Mouse (Mus musculus) cerebellum, postnatal 25 days (tissue): ENCODE results near the gene Olfr1396.
"Not testable (repeated sequence)": the region's sequence is repeated elsewhere in the genome, so short reads cannot be mapped to it uniquely, and the experiment has no call there.

Source experiments
- DNase-seq, 2 experiments: peaks; one replicate each; pipeline ENCODE4 v3.0.0; 2021; ENCODE audit warnings: mixed read lengths in 2 of 2

Gene Olfr1396

GRCm38 (mm10) chr11:49089735-49090507 is 24.8 kb downstream of the Olfr1396 start:
- no peak for DNase-seq

GRCm38 (mm10) chr11:49088990-49089652 is 25.6 kb downstream of the Olfr1396 start:
- DNase-seq, result no peak

DNA sequence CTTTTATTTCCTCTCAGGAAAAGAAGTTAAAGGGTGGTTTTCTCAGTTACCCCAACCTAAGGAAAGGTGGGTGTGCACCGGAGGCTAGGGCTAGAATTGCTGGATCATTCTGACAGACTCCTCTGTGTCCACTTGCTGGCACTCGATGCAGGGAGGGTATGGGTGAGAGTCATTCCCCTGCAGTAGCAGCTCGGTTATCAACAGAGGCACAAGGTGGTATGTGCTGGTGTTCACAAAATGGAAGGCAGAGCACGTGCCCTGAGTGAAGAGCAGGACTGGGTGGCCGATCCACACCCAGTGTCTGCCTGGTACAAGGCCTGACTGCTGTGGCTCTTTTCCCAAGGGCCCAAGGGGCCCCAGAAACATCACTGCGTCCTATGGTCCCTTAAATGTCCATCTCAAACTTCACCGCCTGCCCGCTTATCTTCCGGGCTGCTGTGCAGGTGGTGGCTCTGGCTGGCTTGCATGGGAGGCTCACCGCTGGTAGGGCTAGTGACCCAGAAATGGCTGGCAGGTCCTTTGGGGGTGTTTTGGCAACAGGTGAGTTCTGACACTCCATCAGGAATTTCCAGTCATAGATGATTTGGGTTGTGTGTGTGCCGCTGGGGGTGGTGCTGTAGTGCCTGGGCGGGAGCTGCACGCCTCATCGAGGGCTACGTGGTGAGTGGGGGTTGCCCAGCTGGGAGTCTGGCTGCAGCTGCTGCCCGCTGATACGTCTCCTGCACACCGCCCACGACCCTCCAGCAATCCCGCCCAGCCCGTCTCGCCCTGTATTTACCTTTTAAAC is 26.7 kb downstream of the Olfr1396 start:
- DNase-seq, result no peak

DNA sequence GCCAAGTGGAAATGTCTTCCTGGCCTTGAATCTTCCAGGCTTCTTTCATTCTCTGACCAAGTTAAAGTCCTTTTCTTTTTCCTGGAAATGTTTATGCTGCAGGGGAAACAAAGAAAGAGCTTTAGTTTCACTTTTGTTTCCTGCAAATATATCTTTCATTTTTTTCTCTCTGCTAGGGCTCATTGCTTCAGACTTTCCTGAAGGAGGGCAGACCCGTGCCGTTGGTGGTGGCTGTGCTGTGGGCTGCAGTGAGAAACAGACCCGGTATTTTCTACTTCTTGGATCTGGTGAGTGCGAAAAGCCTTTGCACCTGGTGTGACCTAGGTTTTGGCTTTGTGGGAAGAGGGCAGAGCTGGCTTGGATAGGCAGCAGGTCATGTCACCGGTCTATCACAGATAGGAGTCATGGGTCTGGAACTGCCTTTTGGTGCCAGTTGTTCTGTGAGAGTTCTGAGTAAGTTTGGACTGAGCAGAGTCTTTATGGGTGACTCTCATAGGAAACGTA is 27.8 kb downstream of the Olfr1396 start:
- no peak for DNase-seq

DNA sequence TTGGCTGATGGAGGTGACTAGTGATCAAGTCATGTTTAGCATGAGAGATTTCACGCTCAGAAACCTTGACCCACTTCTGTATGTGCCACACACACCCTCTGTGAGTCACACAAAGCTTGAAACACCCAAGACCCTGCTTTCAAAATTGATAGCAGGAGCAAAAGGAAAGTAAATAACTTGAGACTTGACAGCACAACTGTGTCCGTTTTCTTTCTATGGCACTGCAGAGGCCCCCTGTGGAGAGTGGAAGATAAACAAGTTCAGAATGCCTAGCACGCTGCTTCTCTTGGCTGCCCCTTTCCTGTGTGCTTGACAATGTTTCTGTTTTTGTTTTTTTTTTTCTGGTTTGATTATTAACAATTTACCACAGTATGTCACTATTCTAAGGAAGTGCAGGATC is 29.8 kb downstream of the Olfr1396 start:
- DNase-seq, result no peak

DNA sequence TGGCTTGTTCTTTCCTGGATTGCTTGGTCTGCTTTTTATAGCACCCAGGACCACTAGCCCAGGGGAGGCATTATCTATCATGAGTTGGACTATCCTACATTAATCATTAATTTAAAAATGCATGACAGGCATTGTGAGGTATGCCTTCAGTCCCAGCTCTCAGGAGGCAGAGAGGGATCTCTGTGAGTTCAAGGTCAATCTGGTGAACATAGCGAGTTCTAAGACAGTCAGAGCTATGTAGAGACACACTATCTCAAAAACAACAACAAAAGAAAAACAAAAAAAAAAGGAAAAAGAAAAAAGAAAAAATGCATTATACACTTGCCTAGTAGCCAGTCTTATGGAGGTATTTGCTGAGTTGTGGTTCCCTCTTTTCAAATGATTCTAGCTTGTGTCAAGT is 30.3 kb downstream of the Olfr1396 start:
- no peak for DNase-seq

DNA sequence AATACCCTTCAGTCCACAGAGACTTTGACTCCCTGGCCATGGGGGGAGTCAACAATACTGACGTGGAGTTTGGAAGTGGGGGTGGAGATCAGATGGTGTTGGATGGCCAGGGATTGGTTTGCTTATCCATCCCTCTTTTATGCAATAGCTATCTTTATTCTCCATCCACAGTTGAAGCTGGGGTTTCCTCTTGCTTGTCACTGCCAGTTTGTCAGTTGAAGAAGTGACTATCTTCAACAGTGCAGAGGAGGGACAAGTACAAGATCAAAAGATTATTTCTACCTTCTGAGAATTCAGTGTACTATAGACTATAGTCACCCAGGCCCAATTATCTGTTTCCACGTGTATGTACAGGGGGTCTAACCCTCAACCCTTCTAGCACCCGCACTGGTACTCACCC is 30.9 kb downstream of the Olfr1396 start:
- DNase-seq, result no peak

DNA sequence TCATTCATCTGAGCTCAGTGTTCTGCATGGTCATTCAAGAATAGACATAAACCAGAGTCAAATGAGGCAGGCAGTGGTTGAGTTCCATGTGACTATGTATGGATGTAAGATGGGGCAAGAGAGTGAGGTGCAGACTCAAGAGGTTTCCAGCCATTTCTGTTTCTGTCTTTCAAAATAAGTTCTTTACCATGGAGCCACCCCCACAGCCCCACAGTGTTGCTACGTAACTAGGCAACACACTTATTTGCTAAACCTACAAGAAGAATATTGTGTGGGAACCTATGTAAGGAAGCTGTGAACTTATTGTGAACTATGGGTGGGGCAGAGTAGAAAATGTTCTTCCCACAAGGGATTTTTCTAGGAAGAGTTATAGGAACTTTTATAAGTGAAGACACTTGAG is 31.5 kb downstream of the Olfr1396 start:
- DNase-seq, result no peak

DNA sequence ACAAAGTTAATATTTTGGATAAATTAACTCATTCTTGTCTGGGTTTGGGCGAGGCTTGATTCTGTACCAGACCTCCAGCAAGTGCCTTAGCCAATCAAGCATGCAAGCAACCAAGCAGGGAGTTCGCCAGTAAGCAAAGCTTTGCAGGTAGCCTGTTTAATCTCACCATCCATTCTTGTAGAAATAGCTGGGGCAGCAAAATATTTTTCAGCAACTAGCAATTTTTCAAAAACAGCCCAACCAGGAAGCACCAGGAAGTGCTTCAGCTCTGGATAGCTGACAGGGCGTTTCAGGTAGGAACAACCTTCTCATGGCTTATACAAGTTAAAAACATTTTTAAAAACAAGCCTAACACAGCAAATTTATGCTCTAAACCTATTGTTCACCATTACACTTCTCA is 32.8 kb downstream of the Olfr1396 start:
- no peak for DNase-seq

- no peak for DNase-seq
These were observed 33.3 kb downstream of the Olfr1396 start for GRCm38 (mm10) chr11:49081356-49081755.

GRCm38 (mm10) chr11:49080636-49081035 is 34.0 kb downstream of the Olfr1396 start:
- DNase-seq, result no peak

DNA sequence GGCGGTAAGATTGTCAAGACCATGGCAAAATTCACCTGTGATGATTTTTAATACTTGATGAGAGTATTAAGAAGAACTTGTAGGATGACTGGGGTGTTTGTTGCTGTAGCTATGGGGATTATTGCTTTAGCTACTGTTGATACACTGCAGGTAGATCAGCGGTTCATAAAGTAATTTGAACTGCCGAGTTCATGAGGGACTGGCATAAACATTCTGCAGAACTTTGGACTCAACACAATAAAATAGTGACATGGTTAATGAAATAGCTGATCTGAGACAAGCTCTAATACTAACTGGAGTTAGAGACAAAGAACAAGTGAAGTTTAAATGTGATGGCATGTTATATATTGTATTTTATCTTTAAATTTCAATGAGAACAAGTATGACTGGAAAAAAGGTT is 36.0 kb downstream of the Olfr1396 start:
- DNase-seq, result no peak

GRCm38 (mm10) chr11:49077012-49077411 is 37.7 kb downstream of the Olfr1396 start:
- no peak for DNase-seq

DNA sequence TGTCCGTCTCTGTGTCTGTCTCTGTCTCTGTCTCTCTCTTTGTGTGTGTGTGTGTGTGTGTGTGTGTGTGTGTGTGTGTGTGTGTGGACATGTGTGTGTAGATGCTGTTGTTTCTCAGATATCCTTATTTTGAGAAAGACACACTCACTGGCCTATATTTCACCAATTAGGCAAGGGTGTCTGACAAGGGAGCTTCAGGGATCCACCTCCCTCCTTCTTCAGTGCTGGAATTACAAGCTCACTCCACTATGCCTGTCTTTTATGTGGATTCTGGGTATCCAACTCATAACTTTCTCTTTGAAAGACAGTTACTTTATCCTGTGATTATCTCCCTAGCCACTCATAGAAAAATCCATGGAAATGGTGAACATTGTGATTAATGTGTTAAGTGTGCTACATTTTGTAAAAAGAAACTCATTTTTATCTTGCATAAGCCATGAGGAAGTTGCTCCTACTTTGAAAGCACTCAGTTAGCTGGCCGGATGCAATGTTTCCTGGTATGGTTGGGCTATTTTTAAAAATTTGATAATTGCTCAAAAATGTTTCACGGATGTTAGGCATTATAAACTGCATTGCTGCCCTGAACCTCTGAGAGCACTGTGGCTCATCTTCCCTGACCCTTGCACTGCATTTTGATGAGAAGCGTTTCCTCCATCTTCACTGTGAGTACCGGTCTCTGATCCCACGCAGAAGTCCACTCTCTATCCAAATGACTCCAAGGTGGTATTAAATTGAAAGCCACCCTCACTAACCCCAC is 38.5 kb downstream of the Olfr1396 start, which contains the start of gene Ifi47:
Ifi47 (plus strand) TSS at position 587 of the 757 bp plus-strand sequence.
- DNase-seq, result not testable (repeated sequence)

- DNase-seq, result no peak
These were observed 46.3 kb downstream of the Olfr1396 start for GRCm38 (mm10) chr11:49068358-49068757.

DNA sequence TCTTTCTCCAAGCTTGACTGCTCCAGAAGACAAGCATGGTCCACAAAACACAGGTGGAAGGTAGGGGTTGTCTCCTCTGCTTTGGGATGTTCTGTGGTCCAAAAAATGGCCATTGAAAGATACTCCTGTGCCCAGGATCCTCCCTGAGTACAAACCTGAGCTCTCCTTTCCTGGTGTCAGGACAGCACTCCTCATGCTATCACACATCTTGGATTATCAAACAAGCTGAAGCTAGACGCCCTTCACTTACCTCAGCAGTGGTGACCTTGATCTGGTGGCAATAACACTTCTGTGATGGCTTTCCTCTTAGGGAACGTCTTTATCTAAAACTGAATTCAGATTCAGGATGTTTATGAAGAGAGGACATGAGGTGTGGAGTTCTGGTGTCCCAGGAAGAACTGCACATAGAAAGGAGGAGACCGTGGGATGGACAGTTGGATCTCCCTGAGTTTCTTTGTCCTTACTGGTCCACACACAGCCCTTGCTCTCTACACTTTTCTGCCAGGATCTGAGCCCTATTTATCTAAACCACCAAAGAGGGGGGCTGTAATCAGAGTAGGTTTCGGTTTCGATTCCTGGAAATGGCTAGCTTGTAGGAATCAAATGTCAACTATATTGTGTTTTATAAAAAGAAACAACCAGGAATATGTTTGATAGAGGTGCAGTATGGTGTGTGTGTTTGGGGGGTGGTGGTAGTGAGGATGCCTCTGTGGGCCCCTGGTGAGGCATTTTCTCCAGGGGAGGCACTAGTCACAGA is 50.8 kb downstream of the Olfr1396 start, which contains the start of gene Tgtp2:
Tgtp2 (minus strand) TSS at position 494 of the 757 bp plus-strand sequence.
- DNase-seq, result not testable (repeated sequence)

GRCm38 (mm10) chr11:49061865-49062264 is 52.8 kb downstream of the Olfr1396 start:
- not testable (repeated sequence) for DNase-seq

GRCm38 (mm10) chr11:49060061-49060460 is 54.6 kb downstream of the Olfr1396 start:
- DNase-seq, result not testable (repeated sequence)
